Mouse (Mus musculus): ENCODE results near the gene Map1b. TPM values are rescaled to one million over a fixed set of nuclear protein-coding genes. Genes with fewer than 3 reads are reported as not detected.

Gene Map1b
- polyA plus RNA-seq, 1 experiment from 2014 or later, result 179 TPM

DNA sequence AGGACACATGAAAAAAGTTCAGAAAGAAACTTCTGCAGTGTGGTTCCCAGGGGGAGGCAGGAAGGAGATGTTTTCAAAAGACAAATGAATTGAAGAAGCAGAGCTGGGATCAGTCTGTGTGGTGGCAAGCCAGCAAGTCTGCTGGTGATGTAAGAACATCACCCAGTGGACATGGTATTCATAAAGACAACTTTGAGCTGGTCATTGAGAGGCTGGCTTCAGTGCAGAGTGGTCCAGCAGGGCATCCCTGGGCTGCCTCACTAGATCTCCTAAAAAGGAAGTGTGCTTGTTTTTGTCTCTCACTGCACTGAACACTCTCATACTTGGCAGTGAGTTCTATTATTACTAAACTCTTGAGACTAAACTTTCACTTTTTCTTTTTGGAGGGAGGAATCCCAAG lies 32.9 kb downstream of the Map1b start:
- no peaks in the 10 kb centered on the region for H3K27me3 ChIP-seq
- H3K4me2 ChIP-seq (replicated peaks), result no peak overlapping the region
- peaks cover 4% of the 10 kb centered on the region; the same call in 1 of the 2 replicates for H3K36me3 ChIP-seq
- no peak overlapping the region for H3K4me3 ChIP-seq
- peaks cover 17% of the 10 kb centered on the region for H3K4me1 ChIP-seq
- ATAC-seq (ENCODE audit: low FRiP score, low read depth), result no peak
- H3K9me3 ChIP-seq, result no peaks in the 10 kb centered on the region
- no peak overlapping the region for H3K9ac ChIP-seq
- H3K27ac ChIP-seq, result no peak overlapping the region

GRCm38 (mm10) chr13:99475488-99475887 lies 40.9 kb downstream of the Map1b start:
- Histone ChIP-seq H3K27me3 (no peaks in the 10 kb centered on the region), H3K27ac (peak overlapping the region; percentile 49; the same call in 1 of the 2 replicates), H3K4me2 (replicated peaks) (peak overlapping the region; percentile 44), H3K4me1 (peaks cover 19% of the 10 kb centered on the region), H3K9ac (no peak overlapping the region; the same call in 1 of the 2 replicates), H3K4me3 (no peak overlapping the region), H3K9me3 (no peaks in the 10 kb centered on the region), H3K36me3 (no peaks in the 10 kb centered on the region)
- WGBS, result 12% methylated on average over 6 of the region's 6 CpGs
- peak; percentile 72; the same call in 1 of the 2 replicates for ATAC-seq (ENCODE audit: low FRiP score, low read depth)

GRCm38 (mm10) chr13:99475033-99475432 lies 41.3 kb downstream of the Map1b start:
- Histone ChIP-seq H3K9me3 (no peaks in the 10 kb centered on the region), H3K27ac (peak overlapping the region; percentile 49; the same call in 1 of the 2 replicates), H3K4me1 (peaks cover 19% of the 10 kb centered on the region), H3K9ac (no peak overlapping the region), H3K4me3 (no peak overlapping the region), H3K27me3 (no peaks in the 10 kb centered on the region), H3K4me2 (replicated peaks) (peak overlapping the region; percentile 44), H3K36me3 (no peaks in the 10 kb centered on the region)
- ATAC-seq (ENCODE audit: low FRiP score, low read depth), result no peak
- 18% methylated on average over 5 of the region's 5 CpGs for WGBS

DNA sequence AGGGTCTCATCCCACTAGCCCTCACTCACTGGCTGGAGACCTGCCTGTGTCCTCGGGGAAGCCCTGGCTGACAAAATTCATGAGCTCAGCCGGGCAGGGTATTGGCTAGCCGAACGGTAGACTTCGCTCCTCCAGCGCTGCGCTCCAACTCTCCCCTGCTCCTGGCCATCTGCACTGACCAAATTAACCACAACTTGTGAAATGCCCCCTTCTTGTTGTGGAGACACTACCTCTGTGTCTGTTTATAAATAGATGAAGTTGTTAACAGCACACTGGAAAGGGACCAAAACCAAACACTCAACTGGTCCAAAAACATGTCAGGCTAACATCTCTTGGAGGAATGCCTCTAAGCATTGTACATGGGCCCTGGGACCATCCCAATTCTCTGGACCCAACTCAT lies 42.2 kb downstream of the Map1b start:
- no peak overlapping the region for H3K4me2 ChIP-seq (replicated peaks)
- WGBS, result 86% methylated on average over 7 of the region's 7 CpGs
- H3K36me3 ChIP-seq, result 0 out of 2 replicates have a peak, but pooled peaks cover 3% of the 10 kb centered on the region
- H3K27ac ChIP-seq, result no peak overlapping the region
- H3K9me3 ChIP-seq, result no peaks in the 10 kb centered on the region
- ATAC-seq (ENCODE audit: low FRiP score, low read depth), result no peak
- H3K4me3 ChIP-seq, result no peak overlapping the region
- no peak overlapping the region for H3K9ac ChIP-seq
- H3K4me1 ChIP-seq, result peaks cover 19% of the 10 kb centered on the region
- H3K27me3 ChIP-seq, result no peaks in the 10 kb centered on the region

- peaks cover 19% of the 10 kb centered on the region for H3K4me1 ChIP-seq
- ATAC-seq (ENCODE audit: low FRiP score, low read depth), result no peak
- 0 out of 2 replicates have a peak, but pooled peaks cover 3% of the 10 kb centered on the region for H3K36me3 ChIP-seq
- WGBS, result 80% methylated on average over 9 of the region's 9 CpGs
- H3K4me3 ChIP-seq, result no peak overlapping the region
- H3K4me2 ChIP-seq (replicated peaks), result no peak overlapping the region
- no peaks in the 10 kb centered on the region for H3K27me3 ChIP-seq
- no peak overlapping the region for H3K27ac ChIP-seq
- no peak overlapping the region for H3K9ac ChIP-seq
- no peaks in the 10 kb centered on the region for H3K9me3 ChIP-seq
Observed at GRCm38 (mm10) chr13:99472028-99472427, 44.3 kb downstream of the Map1b start.

GRCm38 (mm10) chr13:99470084-99470483 lies 46.3 kb downstream of the Map1b start:
- 0 out of 2 replicates have a peak, but pooled peaks cover 3% of the 10 kb centered on the region for H3K36me3 ChIP-seq
- H3K4me1 ChIP-seq, result peaks cover 5% of the 10 kb centered on the region
- H3K27me3 ChIP-seq, result no peaks in the 10 kb centered on the region
- no peak overlapping the region for H3K4me3 ChIP-seq
- H3K9ac ChIP-seq, result no peak overlapping the region
- no peaks in the 10 kb centered on the region for H3K9me3 ChIP-seq
- 83% methylated on average over 7 of the region's 7 CpGs for WGBS
- no peak for ATAC-seq (ENCODE audit: low FRiP score, low read depth)
- H3K4me2 ChIP-seq (replicated peaks), result no peak overlapping the region
- no peak overlapping the region for H3K27ac ChIP-seq

DNA sequence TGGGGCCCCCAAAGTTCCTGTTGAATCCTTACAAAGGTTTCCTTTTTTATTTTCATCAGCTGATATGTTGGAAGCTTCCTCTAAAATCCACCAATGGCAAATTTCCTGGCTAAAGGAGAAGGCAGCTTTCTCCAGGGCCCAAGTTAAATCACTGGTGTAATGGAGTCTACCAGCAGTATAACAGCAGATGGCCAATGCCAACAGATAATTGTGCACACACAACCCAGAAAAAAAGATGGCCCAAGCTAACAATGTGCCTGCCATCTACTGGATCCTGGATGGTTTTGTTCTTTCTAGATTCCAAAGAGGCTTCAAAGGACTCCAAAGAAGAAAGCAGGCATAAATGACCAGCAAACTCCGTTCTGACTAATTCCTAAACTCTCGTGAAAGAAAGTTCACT lies 48.1 kb downstream of the Map1b start:
- no peak overlapping the region for H3K27ac ChIP-seq

DNA sequence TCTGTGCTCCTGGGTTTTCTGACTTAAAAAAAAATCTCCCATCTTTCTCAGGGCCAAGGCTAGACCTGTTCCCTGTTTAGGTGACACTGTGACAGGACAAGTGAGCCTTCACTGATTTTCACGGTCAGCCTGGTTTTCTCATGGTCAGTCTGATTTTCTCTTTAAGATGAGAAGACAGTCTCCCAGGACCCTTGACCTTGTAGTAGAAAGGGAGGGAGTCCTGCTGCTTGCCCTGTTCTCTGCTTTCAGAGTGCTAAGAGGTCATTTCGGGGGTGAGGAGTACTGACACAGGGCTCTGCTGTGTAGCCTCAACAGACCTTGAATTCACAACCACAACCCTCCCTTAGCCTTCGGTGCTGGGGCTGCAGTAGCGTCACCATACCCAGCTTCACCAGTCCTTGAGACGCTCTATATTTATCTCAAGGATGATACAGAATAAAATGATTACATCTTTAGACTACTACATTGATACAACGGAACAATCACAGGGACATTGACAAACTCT lies 49.5 kb downstream of the Map1b start:
- Histone ChIP-seq H3K9me3 (no peaks in the 10 kb centered on the region), H3K36me3 (0 out of 2 replicates have a peak, but pooled peaks cover 3% of the 10 kb centered on the region), H3K4me2 (replicated peaks) (no peak overlapping the region), H3K9ac (no peak overlapping the region), H3K4me3 (no peak overlapping the region), H3K27ac (no peak overlapping the region), H3K27me3 (no peaks in the 10 kb centered on the region), H3K4me1 (peaks cover 3% of the 10 kb centered on the region; the same call in 1 of the 2 replicates)
- WGBS, result 78% methylated on average over 6 of the region's 6 CpGs
- no peak for ATAC-seq (ENCODE audit: low FRiP score, low read depth)

More for the DNA sequence above, 48.1 kb downstream of the Map1b start:
- ATAC-seq (ENCODE audit: low FRiP score, low read depth), result no peak
- Histone ChIP-seq H3K36me3 (0 out of 2 replicates have a peak, but pooled peaks cover 3% of the 10 kb centered on the region), H3K4me3 (no peak overlapping the region), H3K27me3 (no peaks in the 10 kb centered on the region), H3K9ac (no peak overlapping the region), H3K4me2 (replicated peaks) (no peak overlapping the region), H3K9me3 (no peaks in the 10 kb centered on the region), H3K4me1 (peaks cover 3% of the 10 kb centered on the region; the same call in 1 of the 2 replicates)
- 77% methylated on average over 2 of the region's 2 CpGs for WGBS

- Histone ChIP-seq H3K36me3 (0 out of 2 replicates have a peak, but pooled peaks cover 8% of the 10 kb centered on the region), H3K27ac (no peak overlapping the region), H3K9me3 (no peaks in the 10 kb centered on the region), H3K4me2 (replicated peaks) (no peak overlapping the region), H3K9ac (no peak overlapping the region), H3K27me3 (no peaks in the 10 kb centered on the region), H3K4me1 (peaks cover 3% of the 10 kb centered on the region; the same call in 1 of the 2 replicates), H3K4me3 (no peak overlapping the region)
- ATAC-seq (ENCODE audit: low FRiP score, low read depth), result no peak
- 60% methylated on average over 2 of the region's 2 CpGs for WGBS
Observed at GRCm38 (mm10) chr13:99466064-99466463, 50.3 kb downstream of the Map1b start.

- Histone ChIP-seq H3K9me3 (no peaks in the 10 kb centered on the region), H3K4me2 (replicated peaks) (no peak overlapping the region), H3K27ac (no peak overlapping the region), H3K4me1 (peaks cover 8% of the 10 kb centered on the region), H3K4me3 (no peak overlapping the region), H3K36me3 (0 out of 2 replicates have a peak, but pooled peaks cover 8% of the 10 kb centered on the region), H3K27me3 (no peaks in the 10 kb centered on the region), H3K9ac (no peak overlapping the region)
- no peak for ATAC-seq (ENCODE audit: low FRiP score, low read depth)
- WGBS, result 73% methylated on average over 4 of the region's 4 CpGs
Observed at GRCm38 (mm10) chr13:99464551-99464950, 51.8 kb downstream of the Map1b start.

DNA sequence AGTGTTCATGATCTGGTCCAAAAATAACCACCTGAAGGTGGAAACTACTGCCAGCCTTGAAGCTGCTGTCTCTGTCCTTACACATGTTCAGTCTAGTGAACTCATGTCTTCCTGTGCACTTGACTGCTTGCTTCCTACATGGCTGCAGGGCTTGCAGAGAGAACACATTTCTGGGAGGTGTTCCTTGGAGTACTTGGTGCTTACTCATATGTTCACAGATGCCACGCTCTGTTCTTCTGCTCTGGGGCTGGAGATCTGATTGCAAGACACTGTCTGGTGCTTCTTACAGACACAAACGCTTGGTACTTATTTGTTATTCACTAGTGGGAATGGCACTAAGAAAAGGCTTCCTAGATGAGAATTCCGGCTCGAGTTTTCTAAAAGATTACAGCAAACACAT lies 54.5 kb downstream of the Map1b start:
- Histone ChIP-seq H3K4me2 (replicated peaks) (no peak overlapping the region), H3K9ac (no peak overlapping the region), H3K4me3 (no peak overlapping the region), H3K36me3 (0 out of 2 replicates have a peak, but pooled peaks cover 5% of the 10 kb centered on the region), H3K27ac (no peak overlapping the region), H3K4me1 (peaks cover 19% of the 10 kb centered on the region), H3K9me3 (no peaks in the 10 kb centered on the region), H3K27me3 (no peaks in the 10 kb centered on the region)
- ATAC-seq (ENCODE audit: low FRiP score, low read depth), result no peak
- 86% methylated on average over 4 of the region's 4 CpGs for WGBS

- Histone ChIP-seq H3K4me1 (peaks cover 19% of the 10 kb centered on the region), H3K9me3 (no peaks in the 10 kb centered on the region), H3K4me2 (replicated peaks) (no peak overlapping the region), H3K4me3 (no peak overlapping the region), H3K27me3 (no peaks in the 10 kb centered on the region), H3K9ac (no peak overlapping the region), H3K27ac (no peak overlapping the region), H3K36me3 (0 out of 2 replicates have a peak, but pooled peaks cover 5% of the 10 kb centered on the region)
- no peak for ATAC-seq (ENCODE audit: low FRiP score, low read depth)
- WGBS, result 67% methylated on average over 4 of the region's 4 CpGs
Observed at GRCm38 (mm10) chr13:99459612-99460011, 56.7 kb downstream of the Map1b start.

Data from limb, embryonic 13.5 days (tissue).